Comparison of ENCODE assay signal across 8 mouse cellular contexts in genomic region chr1:87041814-87042438, GRCm38 (mm10). TPM values are rescaled to one million over a fixed set of nuclear protein-coding genes. Genes with fewer than 3 reads are reported as not detected.
DNase-seq lines count a peak whose midpoint lies in the region; ATAC-seq and TF ChIP-seq lines count a peak whose summit lies in the region.

No protein-coding gene starts in this region.

- peak; percentile 66 for ATAC-seq in embryonic facial prominence, embryonic 11.5 days (replicated peaks; ENCODE audit: insufficient number of reproducible peaks, low FRiP score, low TSS enrichment, low read depth)
- 0 out of 2 replicates have a peak, but pooled peaks have one; percentile 35 for ATAC-seq in kidney, embryonic 16.5 days (ENCODE audit: low FRiP score, low TSS enrichment)
- peak; percentile 60; the same call in 1 of the 2 replicates for ATAC-seq in limb, embryonic 14.5 days (ENCODE audit: low FRiP score, low read depth)

- H3K9me3 ChIP-seq in embryonic facial prominence, embryonic 11.5 days (replicated peaks; ENCODE audit: control insufficient read depth, low read length): no peaks in the 10 kb centered on the region
- no peaks in the 10 kb centered on the region for H3K9me3 ChIP-seq in heart, embryonic 10.5 days
- no peaks in the 10 kb centered on the region for H3K9me3 ChIP-seq in kidney, embryonic 16.5 days (ENCODE audit: low read length)
- no peaks in the 10 kb centered on the region for H3K9me3 ChIP-seq in limb, embryonic 14.5 days (ENCODE audit: control insufficient read depth, low read length)

- H3K9ac ChIP-seq in embryonic facial prominence, embryonic 11.5 days (replicated peaks; ENCODE audit: low read length): no peak overlapping the region
- H3K9ac ChIP-seq in kidney, embryonic 16.5 days (replicated peaks; ENCODE audit: low read length): 0 out of 2 replicates have a peak overlapping the region, but pooled peaks have one; percentile 12
- no peak overlapping the region for H3K9ac ChIP-seq in limb, embryonic 14.5 days (ENCODE audit: low read depth, low read length, severe bottlenecking)

- H3K27me3 ChIP-seq in embryonic facial prominence, embryonic 11.5 days (ENCODE audit: control insufficient read depth, insufficient read depth, low read length): no peaks in the 10 kb centered on the region
- H3K27me3 ChIP-seq in heart, embryonic 10.5 days (ENCODE audit: insufficient read depth, poor library complexity, severe bottlenecking): no peaks in the 10 kb centered on the region
- no peaks in the 10 kb centered on the region for H3K27me3 ChIP-seq in kidney, embryonic 16.5 days (ENCODE audit: insufficient read depth, low read length)
- H3K27me3 ChIP-seq in limb, embryonic 14.5 days (ENCODE audit: control insufficient read depth, insufficient read depth, low read length): no peaks in the 10 kb centered on the region

- H3K27ac ChIP-seq in embryonic facial prominence, embryonic 11.5 days (replicated peaks; ENCODE audit: low read depth, low read length): no peak overlapping the region
- H3K27ac ChIP-seq in heart, embryonic 10.5 days: no peak overlapping the region
- no peak overlapping the region for H3K27ac ChIP-seq in kidney, embryonic 16.5 days (ENCODE audit: low read length)
- H3K27ac ChIP-seq in limb, embryonic 14.5 days (replicated peaks; ENCODE audit: low read depth, low read length): no peak overlapping the region

- H3K36me3 ChIP-seq in embryonic facial prominence, embryonic 11.5 days (replicated peaks; ENCODE audit: control insufficient read depth, insufficient read depth, low read depth, low read length): no peaks in the 10 kb centered on the region
- peaks cover 3% of the 10 kb centered on the region; the same call in 1 of the 2 replicates for H3K36me3 ChIP-seq in heart, embryonic 10.5 days
- H3K36me3 ChIP-seq in kidney, embryonic 16.5 days (ENCODE audit: insufficient read depth, low read length): no peaks in the 10 kb centered on the region
- H3K36me3 ChIP-seq in limb, embryonic 14.5 days (ENCODE audit: control insufficient read depth, insufficient read depth, low read length): peaks cover 16% of the 10 kb centered on the region

- no peaks in the 10 kb centered on the region; the same call in 1 of the 2 replicates for H3K4me1 ChIP-seq in embryonic facial prominence, embryonic 11.5 days (ENCODE audit: control insufficient read depth, insufficient read depth, low read length)
- peaks cover 4% of the 10 kb centered on the region for H3K4me1 ChIP-seq in heart, embryonic 10.5 days
- H3K4me1 ChIP-seq in kidney, embryonic 16.5 days (ENCODE audit: insufficient read depth, low read length): peaks cover 8% of the 10 kb centered on the region
- H3K4me1 ChIP-seq in limb, embryonic 14.5 days (ENCODE audit: control insufficient read depth, insufficient read depth, low read length): peaks cover 4% of the 10 kb centered on the region; the same call in 1 of the 2 replicates

- DNase-seq in A20 (ENCODE audit: low read depth, low spot score): peak; percentile 60
- peak; percentile 38 to 49 for DNase-seq in adrenal gland, postnatal 4 days (ENCODE audit: low spot score in 2 of 2)
- DNase-seq in embryonic facial prominence, embryonic 11.5 days (ENCODE audit: low spot score): peak; percentile 75
- DNase-seq in heart, embryonic 10.5 days (ENCODE audit: low spot score): peak; percentile 82
- peak; percentile 42 for DNase-seq in limb, embryonic 14.5 days (ENCODE audit: low spot score)
- peak; percentile 61 for DNase-seq in naive thymus-derived CD4-positive, alpha-beta T cell, adult 2 months (ENCODE audit: low read depth)
- peak; percentile 88 for DNase-seq in testis, postnatal 10 days (ENCODE audit: low spot score)

- TF ChIP-seq POLR2A in limb, embryonic 14.5 days (IDR thresholded peaks at IDR 0.05; ENCODE audit: borderline replicate concordance, extremely low read depth, insufficient read depth, insufficient read length): no peak

- no peak overlapping the region for H3K4me3 ChIP-seq in embryonic facial prominence, embryonic 11.5 days (ENCODE audit: low read depth, low read length)
- H3K4me3 ChIP-seq in heart, embryonic 10.5 days: no peak overlapping the region
- H3K4me3 ChIP-seq in kidney, embryonic 16.5 days (ENCODE audit: low read length): no peak overlapping the region
- H3K4me3 ChIP-seq in limb, embryonic 14.5 days (replicated peaks; ENCODE audit: low read length): no peak overlapping the region

- no peak overlapping the region for H3K4me2 ChIP-seq in embryonic facial prominence, embryonic 11.5 days (ENCODE audit: low read depth, low read length)
- no peak overlapping the region for H3K4me2 ChIP-seq in kidney, embryonic 16.5 days (replicated peaks; ENCODE audit: low read depth, low read length)
- no peak overlapping the region for H3K4me2 ChIP-seq in limb, embryonic 14.5 days (replicated peaks; ENCODE audit: low read depth, low read length, severe bottlenecking)

- WGBS in embryonic facial prominence, embryonic 11.5 days: 4% methylated on average over 1 of the region's 1 CpGs
- 0% methylated on average over 1 of the region's 1 CpGs for WGBS in heart, embryonic 10.5 days
- 0% methylated on average over 1 of the region's 1 CpGs for WGBS in kidney, embryonic 16.5 days
- 0% methylated on average over 1 of the region's 1 CpGs for WGBS in limb, embryonic 14.5 days

RNA-seq across cellular contexts. Expression of gene Alppl2, which starts 47.8 kb away (rescaled TPM):
- total RNA-seq in adrenal gland, postnatal 4 days (2021): not detected
- polyA plus RNA-seq in embryonic facial prominence, embryonic 11.5 days (2014; fragmentation: Nextera tagmentation; extraction: Ambion mirVana): not detected in 2 replicates
- not detected in 2 replicates for polyA plus RNA-seq in heart, embryonic 10.5 days (2016; fragmentation: Nextera tagmentation; extraction: Ambion mirVana)
- not detected in 2 replicates for polyA plus RNA-seq in kidney, embryonic 16.5 days (2015; fragmentation: Nextera tagmentation; extraction: Ambion mirVana)
- polyA plus RNA-seq in limb, embryonic 14.5 days (2012; rRNA removed): not detected in 2 replicates
- polyA plus RNA-seq in limb, embryonic 14.5 days (2014; fragmentation: Nextera tagmentation; extraction: Ambion mirVana): not detected in 2 replicates

RNA-seq across cellular contexts. Expression of gene Alpi, which starts 59.5 kb away (rescaled TPM):
- total RNA-seq in adrenal gland, postnatal 4 days (2021): not detected
- not detected in 2 replicates for polyA plus RNA-seq in embryonic facial prominence, embryonic 11.5 days (2014; fragmentation: Nextera tagmentation; extraction: Ambion mirVana)
- polyA plus RNA-seq in heart, embryonic 10.5 days (2016; fragmentation: Nextera tagmentation; extraction: Ambion mirVana): not detected in 2 replicates
- 0.06 TPM in 1 of 2 replicates, not detected in the other for polyA plus RNA-seq in kidney, embryonic 16.5 days (2015; fragmentation: Nextera tagmentation; extraction: Ambion mirVana)
- polyA plus RNA-seq in limb, embryonic 14.5 days (2012; rRNA removed): 0.05 and 0.19 TPM in 2 replicates
- polyA plus RNA-seq in limb, embryonic 14.5 days (2014; fragmentation: Nextera tagmentation; extraction: Ambion mirVana): 0.10 TPM in 1 of 2 replicates, not detected in the other
